Mouse (Mus musculus) cortical plate, adult 2 months (tissue): ENCODE results near the gene Arl15.

Experiments used
- CTCF ChIP-seq: fragments of 200-500 bp; IDR thresholded peaks from 2 replicates; pipeline ENCODE4 v1.5.1; 2011; ENCODE audit warnings: mild to moderate bottlenecking, control low read depth, low read length; ENCODE audit not compliant: insufficient read depth; ENCODE audit errors: extremely low read depth
- POLR2A ChIP-seq: fragments of 200-500 bp; IDR thresholded peaks from 2 replicates; pipeline ENCODE4 v1.6.1; 2011; ENCODE audit warnings: mild to moderate bottlenecking, low read length, control low read depth; ENCODE audit not compliant: insufficient read depth; ENCODE audit errors: extremely low read depth

- TF ChIP-seq CTCF (no peak), POLR2A (no peak)
These were observed 277.1 kb downstream of the Arl15 start for GRCm38 (mm10) chr13:114071439-114071838.
